Mouse (Mus musculus) limb, embryonic 13.5 days (tissue): ENCODE data around the gene Pfn1. TPM values are rescaled to one million over a fixed set of nuclear protein-coding genes. Genes with fewer than 3 reads are reported as not detected.

Source experiments
- ATAC-seq: fragments of 200-750 bp; cut with Nextera tagmentation; 2 replicates; pipeline ENCODE4 v1.8.0; 2017; ENCODE audit warnings: low read depth, moderate number of reproducible peaks, moderate TSS enrichment; ENCODE audit not compliant: low FRiP score
- H3K27ac ChIP-seq: fragments of 300-500 bp; sonication (generic); 2 replicates; pipeline ENCODE4 v1.5.1; 2015; ENCODE audit warnings: inconsistent platforms, mild to moderate bottlenecking, moderate library complexity
- H3K27me3 ChIP-seq: fragments of 300-500 bp; sonication (generic); 2 replicates; pipeline ENCODE4 v1.6.1; 2015; ENCODE audit warnings: mild to moderate bottlenecking, inconsistent platforms
- H3K36me3 ChIP-seq: fragments of 300-500 bp; sonication (generic); 2 replicates; pipeline ENCODE4 v1.6.1; 2015; ENCODE audit warnings: inconsistent platforms, mild to moderate bottlenecking, moderate library complexity
- H3K4me1 ChIP-seq: fragments of 300-500 bp; sonication (generic); 2 replicates; pipeline ENCODE4 v1.6.1; 2015; ENCODE audit warnings: inconsistent platforms
- H3K4me2 ChIP-seq: fragments of 300-500 bp; sonication (generic); replicated peaks from 2 replicates; pipeline ENCODE4 v1.6.1; 2015; ENCODE audit warnings: inconsistent platforms, mild to moderate bottlenecking, moderate library complexity
- H3K4me3 ChIP-seq: fragments of 300-500 bp; sonication (generic); 2 replicates; pipeline ENCODE4 v1.5.1; 2015; ENCODE audit warnings: moderate library complexity, mild to moderate bottlenecking, inconsistent platforms
- H3K9ac ChIP-seq: fragments of 300-500 bp; sonication (generic); 2 replicates; pipeline ENCODE4 v1.6.1; 2015; ENCODE audit warnings: mild to moderate bottlenecking, inconsistent platforms
- H3K9me3 ChIP-seq: fragments of 300-500 bp; sonication (generic); 2 replicates; pipeline ENCODE4 v1.6.1; 2016; ENCODE audit warnings: inconsistent platforms
- WGBS: fragments of 180-500 bp; shearing (Covaris S2); methylation state at CpG from one replicate; pipeline ENCODE4 v1.1.7; 2015; 5-methylcytosine and 5-hydroxymethylcytosine counted together
- polyA plus RNA-seq: library from polyadenylated mRNA; unstranded; fragments of >200 nt; fragmentation: Nextera tagmentation; extraction: Ambion mirVana; gene quantifications from 2 replicates; pipeline ENCODE4 v1.2.1, GENCODE M21; 2015

Pfn1 gene
- polyA plus RNA-seq, 1 experiment from 2014 or later: 1,674 TPM

DNA sequence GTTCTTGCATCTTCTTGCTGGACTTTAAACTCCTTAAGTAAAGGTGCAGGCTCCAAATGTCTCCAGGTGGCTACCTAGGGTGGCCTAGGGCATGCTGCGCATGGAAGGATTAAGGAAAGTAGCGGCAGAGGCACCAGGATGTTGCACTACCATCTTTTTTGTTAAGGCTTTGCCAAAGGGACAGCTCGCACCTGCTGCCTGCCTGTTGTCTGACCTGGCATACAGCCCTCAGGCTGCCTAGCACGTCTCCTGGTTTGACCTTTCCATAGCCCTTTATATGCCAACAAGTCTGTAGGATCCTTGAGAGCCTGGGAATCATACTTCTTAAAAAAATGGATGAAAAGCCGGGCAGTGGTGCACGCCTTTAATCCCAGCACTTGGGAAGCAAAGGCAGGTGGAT, 11.4 kb downstream of the Pfn1 start:
- peaks cover 27% of the 10 kb centered on the region for H3K36me3 ChIP-seq
- ATAC-seq: no peak
- no peak overlapping the region for H3K4me2 ChIP-seq

DNA sequence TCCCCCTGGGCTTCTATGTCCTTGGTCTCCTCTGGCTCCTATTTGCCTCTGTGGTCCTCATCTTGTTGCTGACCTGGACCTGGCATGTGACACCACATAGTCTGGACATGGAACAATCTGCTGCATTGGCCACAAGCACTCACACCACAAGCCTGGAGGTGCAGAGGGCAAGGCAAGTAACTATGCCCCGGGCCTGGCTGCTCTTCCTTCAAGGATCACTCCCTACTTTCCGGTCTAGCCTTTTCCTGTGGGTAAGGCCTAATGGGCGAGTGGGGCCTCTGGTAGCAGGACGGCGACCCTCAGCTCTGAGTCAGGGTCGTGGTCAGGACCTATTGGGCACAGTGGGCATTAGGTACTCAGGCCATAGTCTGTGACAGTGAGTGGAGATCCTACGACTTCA, 13.2 kb downstream of the Pfn1 start:
- no peak overlapping the region for H3K27ac ChIP-seq
- ATAC-seq: no peak
- no peak overlapping the region for H3K4me2 ChIP-seq
- WGBS: 86% methylated on average over 7 of the region's 7 CpGs
- peaks cover 27% of the 10 kb centered on the region for H3K36me3 ChIP-seq
- peaks cover 12% of the 10 kb centered on the region for H3K4me1 ChIP-seq
- no peaks in the 10 kb centered on the region for H3K9me3 ChIP-seq
- H3K27me3 ChIP-seq: no peaks in the 10 kb centered on the region
- H3K9ac ChIP-seq: no peak overlapping the region
- no peak overlapping the region for H3K4me3 ChIP-seq

More for the DNA sequence above, 11.4 kb downstream of the Pfn1 start:
- Histone ChIP-seq H3K4me1 (peaks cover 15% of the 10 kb centered on the region), H3K4me3 (no peak overlapping the region), H3K27me3 (no peaks in the 10 kb centered on the region), H3K27ac (no peak overlapping the region), H3K9me3 (no peaks in the 10 kb centered on the region), H3K9ac (no peak overlapping the region)
- 96% methylated on average over 6 of the region's 6 CpGs for WGBS

DNA sequence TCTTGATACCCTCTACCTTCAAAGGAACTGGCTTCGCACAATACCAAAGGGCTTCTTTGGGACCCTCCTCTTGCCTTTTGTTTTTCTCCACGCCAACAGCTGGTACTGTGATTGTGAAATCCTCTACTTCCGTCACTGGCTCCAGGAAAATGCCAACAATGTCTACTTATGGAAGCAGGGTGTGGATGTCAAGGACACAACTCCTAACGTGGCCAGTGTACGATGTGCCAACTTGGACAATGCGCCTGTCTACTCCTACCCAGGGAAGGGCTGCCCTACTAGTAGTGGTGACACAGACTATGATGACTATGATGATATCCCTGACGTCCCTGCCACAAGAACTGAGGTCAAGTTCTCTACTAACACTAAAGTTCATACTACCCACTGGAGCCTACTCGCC, 14.5 kb downstream of the Pfn1 start:
- 88% methylated on average over 8 of the region's 8 CpGs for WGBS
- Histone ChIP-seq H3K27ac (no peak overlapping the region), H3K4me3 (no peak overlapping the region), H3K9me3 (no peaks in the 10 kb centered on the region), H3K9ac (no peak overlapping the region), H3K36me3 (peaks cover 17% of the 10 kb centered on the region), H3K27me3 (no peaks in the 10 kb centered on the region), H3K4me2 (no peak overlapping the region), H3K4me1 (no peaks in the 10 kb centered on the region; the same call in 1 of the 2 replicates)
- ATAC-seq: no peak

DNA sequence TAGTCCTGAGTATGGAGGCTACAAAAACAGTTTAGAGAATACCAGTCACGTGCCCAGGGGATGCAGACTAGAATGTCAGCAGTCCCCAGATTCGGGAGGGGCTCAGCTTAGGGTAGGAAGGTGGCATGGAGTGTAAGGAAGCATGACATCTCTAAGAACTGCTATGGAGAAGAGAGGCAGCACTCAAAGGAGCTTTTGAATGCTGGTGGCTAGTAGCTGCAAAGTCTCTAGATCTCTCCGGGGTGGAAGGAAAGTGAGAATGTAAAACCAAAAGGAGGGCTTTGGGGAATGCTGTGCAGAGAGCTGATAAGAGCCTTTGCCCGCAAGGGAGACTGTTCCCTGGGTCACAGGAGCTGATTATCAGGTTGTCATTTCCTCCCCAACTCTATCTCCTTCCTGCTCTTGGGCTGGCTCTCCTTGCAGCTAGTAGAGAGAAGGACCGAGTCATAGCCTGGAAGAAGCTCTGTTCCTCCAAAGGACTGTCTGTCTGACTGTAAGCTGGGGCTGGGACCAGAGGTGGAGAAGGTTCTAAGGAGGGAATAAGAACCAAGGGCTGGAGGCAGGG, 15.6 kb downstream of the Pfn1 start, which contains the start of gene Gp1ba:
Gene Gp1ba, plus strand, starts transcription at position 409 of the 565 bp plus-strand sequence.
- Histone ChIP-seq H3K4me2 (no peak within 1 kb of the TSS), H3K9me3 (no peaks in the 10 kb centered on the region), H3K27ac (no peak within 1 kb of the TSS), H3K4me3 (no peak within 1 kb of the TSS), H3K36me3 (peaks cover 6% of the 10 kb centered on the region), H3K27me3 (no peaks in the 10 kb centered on the region), H3K9ac (no peak within 1 kb of the TSS), H3K4me1 (no peaks in the 10 kb centered on the region)
- ATAC-seq: no peak
- 49% methylated on average over 5 of the region's 5 CpGs for WGBS

DNA sequence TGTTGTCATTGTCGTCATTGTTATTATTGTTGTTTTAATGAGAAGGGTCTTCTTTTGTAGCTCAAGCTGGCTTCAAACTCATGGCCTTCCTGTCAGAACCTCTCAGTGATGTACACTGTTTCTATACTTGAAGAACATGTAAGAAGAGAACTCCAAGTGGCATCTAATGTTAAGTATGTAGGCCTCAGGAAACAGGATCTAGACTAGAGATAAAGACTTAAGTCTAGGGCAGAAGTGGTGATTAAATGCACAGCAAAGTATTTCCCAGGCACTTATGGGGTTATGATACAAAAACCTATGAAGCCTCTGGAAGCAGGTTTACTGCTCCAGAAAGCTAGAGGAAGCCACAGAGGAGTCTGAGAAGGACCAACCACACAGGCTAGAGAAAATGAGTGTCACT, 16.2 kb downstream of the Pfn1 start:
- Histone ChIP-seq H3K4me1 (no peaks in the 10 kb centered on the region), H3K27me3 (no peaks in the 10 kb centered on the region), H3K4me2 (no peak overlapping the region), H3K9me3 (no peaks in the 10 kb centered on the region), H3K4me3 (no peak overlapping the region), H3K9ac (no peak overlapping the region), H3K27ac (no peak overlapping the region), H3K36me3 (peaks cover 6% of the 10 kb centered on the region)
- 76% methylated on average over 1 of the region's 1 CpGs for WGBS
- ATAC-seq: no peak

DNA sequence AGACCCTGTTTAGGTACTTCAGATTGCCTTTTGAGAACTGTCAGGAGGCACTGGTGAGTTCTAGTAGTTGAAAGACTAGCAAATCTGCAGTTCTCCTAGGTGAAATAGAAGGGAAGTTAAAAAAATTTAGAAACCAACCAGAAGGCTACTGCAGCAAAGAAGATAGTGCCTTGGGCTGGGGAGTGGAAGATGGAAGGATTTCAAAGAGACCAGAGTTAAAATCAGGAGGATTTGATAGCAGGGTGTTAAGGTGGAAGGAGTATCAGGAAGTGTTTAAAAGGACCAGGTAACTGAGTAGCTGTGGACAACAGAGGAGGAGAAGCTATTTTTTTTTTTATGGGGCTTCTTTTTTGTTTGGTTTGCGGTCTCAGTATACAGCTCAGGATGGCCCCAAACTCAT, 16.7 kb downstream of the Pfn1 start:
- no peak overlapping the region for H3K9ac ChIP-seq
- H3K4me3 ChIP-seq: no peak overlapping the region
- no peak overlapping the region for H3K27ac ChIP-seq
- H3K27me3 ChIP-seq: no peaks in the 10 kb centered on the region
- peaks cover 2% of the 10 kb centered on the region for H3K36me3 ChIP-seq
- ATAC-seq: no peak
- 94% methylated on average over 1 of the region's 1 CpGs for WGBS
- H3K4me2 ChIP-seq: no peak overlapping the region
- H3K4me1 ChIP-seq: no peaks in the 10 kb centered on the region
- no peaks in the 10 kb centered on the region for H3K9me3 ChIP-seq

DNA sequence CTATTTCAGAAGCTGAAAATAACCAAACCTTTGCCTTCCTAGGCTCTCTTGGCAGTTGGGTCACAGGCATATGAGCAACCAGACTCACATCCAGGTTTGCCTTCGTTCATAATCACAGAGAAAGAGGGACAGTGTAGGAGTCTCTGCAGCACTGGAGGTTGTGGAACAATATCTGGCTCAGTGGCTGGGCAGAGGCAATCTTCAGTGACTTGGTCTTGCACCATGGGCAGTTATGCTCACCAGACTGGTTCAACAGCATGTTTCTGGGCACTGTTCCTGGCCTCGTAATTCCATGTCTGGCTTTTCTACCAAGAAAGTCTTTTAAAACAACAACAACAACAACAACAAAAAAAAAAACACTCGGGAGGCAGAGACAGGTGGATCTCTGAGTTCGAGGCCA, 18.8 kb downstream of the Pfn1 start:
- no peak overlapping the region for H3K4me2 ChIP-seq
- no peaks in the 10 kb centered on the region for H3K27me3 ChIP-seq
- H3K9me3 ChIP-seq: no peaks in the 10 kb centered on the region
- H3K4me1 ChIP-seq: no peaks in the 10 kb centered on the region
- H3K27ac ChIP-seq: no peak overlapping the region
- H3K9ac ChIP-seq: no peak overlapping the region
- no peak overlapping the region for H3K4me3 ChIP-seq
- 75% methylated on average over 4 of the region's 4 CpGs for WGBS
- H3K36me3 ChIP-seq: no peaks in the 10 kb centered on the region
- no peak for ATAC-seq

DNA sequence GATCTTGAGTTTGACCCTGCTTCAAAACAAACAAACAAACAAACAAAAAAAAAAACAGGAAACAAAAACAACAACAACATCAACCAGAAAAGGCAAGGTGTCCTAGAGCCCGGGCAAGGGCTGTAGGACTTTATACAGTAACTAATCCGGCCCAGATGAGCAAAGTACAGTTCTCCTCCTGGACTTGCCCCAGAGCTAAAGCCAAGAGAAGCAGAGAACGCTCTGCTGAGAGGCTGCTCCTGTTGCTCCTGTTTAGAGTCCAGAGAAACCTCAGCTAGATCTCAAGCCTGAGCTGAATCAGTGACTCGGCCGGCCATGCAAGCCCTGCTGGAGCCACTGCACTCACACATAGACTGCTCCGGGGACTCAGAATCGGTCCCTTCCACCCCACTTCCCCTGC, 24.3 kb downstream of the Pfn1 start:
- no peak overlapping the region for H3K4me2 ChIP-seq
- no peaks in the 10 kb centered on the region for H3K4me1 ChIP-seq
- WGBS: 75% methylated on average over 7 of the region's 7 CpGs
- H3K27ac ChIP-seq: no peak overlapping the region
- H3K36me3 ChIP-seq: no peaks in the 10 kb centered on the region
- no peaks in the 10 kb centered on the region for H3K9me3 ChIP-seq
- H3K4me3 ChIP-seq: no peak overlapping the region
- no peaks in the 10 kb centered on the region for H3K27me3 ChIP-seq
- no peak for ATAC-seq
- H3K9ac ChIP-seq: no peak overlapping the region

DNA sequence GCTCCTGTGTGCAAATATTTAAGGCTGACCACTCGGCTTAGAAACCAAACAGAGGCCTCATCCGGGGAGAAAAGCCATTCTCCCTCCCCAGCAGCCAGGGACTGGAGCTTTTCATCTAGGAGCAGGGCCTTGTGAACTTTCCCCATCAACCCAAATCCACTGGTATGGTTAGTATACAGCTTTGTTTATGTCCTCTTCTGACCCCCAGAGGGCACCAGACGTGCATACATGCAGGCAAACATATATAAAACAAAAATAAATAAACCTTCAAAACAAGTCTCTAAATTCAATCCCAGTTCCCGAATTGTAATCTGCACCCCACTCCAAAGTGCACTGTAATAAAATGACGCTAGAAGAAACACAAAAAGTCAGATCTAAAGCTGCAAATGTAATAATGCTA, 24.9 kb downstream of the Pfn1 start:
- WGBS: 50% methylated on average over 5 of the region's 5 CpGs
- no peak overlapping the region for H3K9ac ChIP-seq
- no peak overlapping the region for H3K27ac ChIP-seq
- no peak overlapping the region for H3K4me2 ChIP-seq
- H3K4me3 ChIP-seq: no peak overlapping the region
- no peaks in the 10 kb centered on the region for H3K9me3 ChIP-seq
- H3K4me1 ChIP-seq: no peaks in the 10 kb centered on the region
- no peaks in the 10 kb centered on the region for H3K27me3 ChIP-seq
- no peak for ATAC-seq
- H3K36me3 ChIP-seq: no peaks in the 10 kb centered on the region

DNA sequence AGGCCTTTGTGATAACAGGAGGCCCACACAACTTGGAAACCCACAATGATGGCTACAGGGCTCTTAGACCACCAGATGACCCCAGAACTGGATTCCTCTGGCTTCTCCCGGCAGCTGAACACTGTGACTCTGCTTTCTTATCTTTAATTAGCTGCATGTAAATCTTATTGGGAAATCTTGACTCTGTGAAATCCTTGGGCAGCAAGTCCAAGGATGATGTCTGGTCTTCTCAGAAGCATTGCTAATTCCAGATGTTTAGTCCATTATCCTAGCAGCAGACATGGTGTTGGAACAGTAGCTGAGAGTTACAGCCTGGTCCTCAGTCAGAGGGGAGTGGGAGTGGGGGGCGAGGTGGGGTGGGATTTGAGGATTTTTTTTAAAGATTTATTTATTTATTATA, 26.0 kb downstream of the Pfn1 start:
- H3K9ac ChIP-seq: no peak overlapping the region
- no peaks in the 10 kb centered on the region for H3K4me1 ChIP-seq
- no peaks in the 10 kb centered on the region for H3K36me3 ChIP-seq
- 81% methylated on average over 2 of the region's 2 CpGs for WGBS
- H3K27ac ChIP-seq: no peak overlapping the region
- no peak for ATAC-seq
- no peak overlapping the region for H3K4me2 ChIP-seq
- H3K4me3 ChIP-seq: no peak overlapping the region
- no peaks in the 10 kb centered on the region for H3K27me3 ChIP-seq
- H3K9me3 ChIP-seq: no peaks in the 10 kb centered on the region

DNA sequence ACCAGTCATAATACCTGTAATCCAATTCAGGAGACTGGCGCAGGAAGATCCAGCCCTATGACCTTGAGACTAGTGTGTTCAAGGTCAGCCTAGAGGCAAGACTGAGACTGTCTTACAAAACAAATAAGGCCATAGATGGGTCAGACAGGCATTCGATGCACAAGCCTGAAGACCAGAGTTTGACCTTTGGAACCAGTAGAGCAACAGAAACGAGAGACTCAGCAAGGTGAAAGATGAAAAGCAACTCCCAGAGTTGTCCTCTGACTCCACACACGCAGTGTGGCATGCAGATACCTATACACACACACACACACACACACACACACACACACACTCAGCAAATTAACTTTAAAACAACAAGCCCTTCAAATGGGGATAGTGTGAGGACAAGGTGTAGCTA, 27.6 kb downstream of the Pfn1 start:
- no peak overlapping the region for H3K27ac ChIP-seq
- ATAC-seq: no peak

DNA sequence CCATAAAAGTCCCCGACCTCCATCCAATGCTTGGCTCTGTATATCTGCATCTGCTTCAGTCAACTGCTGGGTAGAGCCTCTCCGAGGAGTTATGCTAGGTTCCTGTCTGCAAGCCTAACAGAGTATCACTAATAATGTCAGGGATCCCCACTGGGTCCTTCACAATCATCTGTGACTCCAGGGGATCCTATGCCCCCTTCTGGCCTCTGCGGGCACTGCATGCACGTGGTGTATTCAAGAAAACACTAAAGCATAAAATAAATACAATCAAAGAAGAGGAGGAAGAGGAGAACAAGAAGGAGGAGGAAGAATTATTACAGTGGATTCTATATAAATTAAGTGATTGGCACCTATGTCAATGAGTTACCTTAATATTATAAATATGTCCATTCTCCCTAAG, 29.0 kb downstream of the Pfn1 start:
- Histone ChIP-seq H3K9ac (no peak overlapping the region), H3K36me3 (no peaks in the 10 kb centered on the region), H3K4me1 (no peaks in the 10 kb centered on the region), H3K9me3 (no peaks in the 10 kb centered on the region), H3K27ac (no peak overlapping the region), H3K4me2 (no peak overlapping the region), H3K27me3 (no peaks in the 10 kb centered on the region), H3K4me3 (no peak overlapping the region)
- 50% methylated on average over 4 of the region's 4 CpGs for WGBS
- ATAC-seq: no peak

More for the DNA sequence above, 27.6 kb downstream of the Pfn1 start:
- Histone ChIP-seq H3K27me3 (no peaks in the 10 kb centered on the region), H3K4me2 (no peak overlapping the region), H3K9me3 (no peaks in the 10 kb centered on the region), H3K9ac (no peak overlapping the region), H3K4me1 (no peaks in the 10 kb centered on the region), H3K36me3 (no peaks in the 10 kb centered on the region), H3K4me3 (no peak overlapping the region)
- 74% methylated on average over 4 of the region's 4 CpGs for WGBS

DNA sequence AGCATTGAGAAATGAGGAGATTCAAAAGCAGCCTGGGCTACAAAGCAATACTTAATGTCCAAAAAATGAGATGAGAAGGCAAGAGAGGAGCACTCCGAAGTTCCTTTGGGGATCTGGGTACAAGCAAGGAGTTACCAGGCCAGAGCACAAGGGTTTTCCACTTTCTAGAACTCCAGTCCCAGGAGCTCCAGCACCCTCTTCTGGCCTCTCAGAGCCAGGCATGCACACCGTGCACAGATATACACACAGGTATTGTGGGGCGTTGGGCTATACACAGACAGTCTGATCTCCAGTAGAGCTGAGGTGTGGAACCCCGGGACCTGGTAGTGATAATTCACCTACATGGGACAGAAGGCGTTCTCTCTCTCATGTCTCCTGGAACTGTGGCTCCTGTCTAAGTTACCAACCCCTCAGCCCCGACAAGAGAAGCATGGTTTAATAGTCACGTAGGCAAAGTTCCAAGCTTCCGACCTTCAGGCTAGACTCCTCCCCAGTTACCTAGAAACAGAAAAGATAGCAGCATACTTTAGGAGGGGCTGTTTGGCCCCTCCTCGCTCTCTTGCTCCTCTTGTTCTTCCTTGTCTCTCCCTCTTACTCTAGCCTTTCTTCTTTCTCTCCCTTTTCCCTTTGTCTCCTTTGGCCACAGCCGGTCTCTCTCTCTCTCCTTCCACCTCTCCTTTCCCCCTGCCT, 31.2 kb downstream of the Pfn1 start:
- no peak overlapping the region for H3K4me2 ChIP-seq
- no peak overlapping the region for H3K4me3 ChIP-seq
- H3K36me3 ChIP-seq: no peaks in the 10 kb centered on the region
- no peaks in the 10 kb centered on the region for H3K27me3 ChIP-seq
- no peak overlapping the region; the same call in 1 of the 2 replicates for H3K27ac ChIP-seq
- H3K9ac ChIP-seq: no peak overlapping the region
- no peak for ATAC-seq
- H3K9me3 ChIP-seq: no peaks in the 10 kb centered on the region
- 79% methylated on average over 10 of the region's 10 CpGs for WGBS
- no peaks in the 10 kb centered on the region for H3K4me1 ChIP-seq
